27 mouse cellular contexts compared by ENCODE assay signal in genomic region chr11:44710861-44711260, GRCm38 (mm10).
"Had no signal": no experiment of that assay in that cellular context is flagged by ENCODE, and none has a peak within 500 bp of the region (broad histone marks: within the 10 kb centered on the region; RNA-seq: fewer than 3 reads in every experiment).

No protein-coding gene starts in this region.

- H3K4me2 ChIP-seq: heart, embryonic 11.5 days; heart, embryonic 13.5 days; heart, embryonic 15.5 days; hindbrain, embryonic 12.5 days; hindbrain, embryonic 14.5 days; intestine, embryonic 15.5 days; limb, embryonic 12.5 days; liver, embryonic 11.5 days had no signal

- H3K9ac ChIP-seq: heart, embryonic 13.5 days; heart, embryonic 15.5 days; hindbrain, embryonic 12.5 days; hindbrain, embryonic 14.5 days; intestine, embryonic 15.5 days; limb, embryonic 12.5 days had no signal

- H3K27ac ChIP-seq: gastrocnemius, adult 2 months; heart, adult 2 months; heart, embryonic 13.5 days; heart, embryonic 15.5 days; hindbrain, embryonic 12.5 days; hindbrain, embryonic 14.5 days; intestine, embryonic 15.5 days; layer of hippocampus, adult 2 months; left cerebral cortex, adult 2 months; limb, embryonic 10.5 days; limb, embryonic 12.5 days had no signal

- H3K9me3 ChIP-seq: heart, embryonic 13.5 days; heart, embryonic 15.5 days; hindbrain, embryonic 10.5 days; hindbrain, embryonic 12.5 days; intestine, embryonic 15.5 days; limb, embryonic 10.5 days; limb, embryonic 12.5 days had no signal

- ATAC-seq: hindbrain, embryonic 16.5 days; inflammation-experienced regulatory T-cells, adult 6 months; intestine, embryonic 15.5 days; intestine, postnatal 0 days had no signal

- H3K36me3 ChIP-seq: heart, embryonic 13.5 days; heart, embryonic 15.5 days; hindbrain, embryonic 10.5 days; hindbrain, embryonic 12.5 days; intestine, embryonic 15.5 days; limb, embryonic 10.5 days; limb, embryonic 12.5 days had no signal

- DNase-seq: gastrocnemius, adult 2 months; gastrocnemius, postnatal 10 days; gastrocnemius, postnatal 25 days; heart, adult 2 months; heart, postnatal 14 days; heart, postnatal 4 days; kidney, adult 18-20 months; kidney, adult 8-10 months; kidney, postnatal 10 days; kidney, postnatal 25 days; kidney, postnatal 4 days; liver had no signal

- H3K4me1 ChIP-seq: intestine, embryonic 15.5 days had no signal

- H3K27me3 ChIP-seq: heart, embryonic 13.5 days; heart, embryonic 15.5 days; hindbrain, embryonic 12.5 days; intestine, embryonic 15.5 days; limb, embryonic 12.5 days had no signal

- H3K4me3 ChIP-seq: gastrocnemius, adult 2 months; heart, adult 2 months; heart, embryonic 13.5 days; heart, embryonic 15.5 days; hindbrain, embryonic 10.5 days; hindbrain, embryonic 12.5 days; intestine, embryonic 15.5 days; layer of hippocampus, adult 2 months; left cerebral cortex, adult 2 months; limb, embryonic 10.5 days; limb, embryonic 12.5 days had no signal
